Mouse (Mus musculus) embryonic facial prominence, embryonic 14.5 days (tissue): ENCODE measurements around the gene Fah. TPM values are rescaled to one million over a fixed set of nuclear protein-coding genes. Genes with fewer than 3 reads are reported as not detected.

Source experiments
- ATAC-seq: fragments of 200-750 bp; cut with Nextera tagmentation; 2 replicates; pipeline ENCODE4 v1.8.0; 2017; ENCODE audit warnings: low read depth, moderate number of reproducible peaks, moderate TSS enrichment
- DNase-seq: peaks from one replicate; pipeline ENCODE4 v3.0.0-alpha.2; 2015; ENCODE audit warnings: low spot score
- H3K27ac ChIP-seq: fragments of 300-500 bp; sonication (generic); replicated peaks from 2 replicates; pipeline ENCODE4 v1.5.1; 2014; ENCODE audit warnings: low read depth, mild to moderate bottlenecking, low read length, moderate library complexity
- H3K27me3 ChIP-seq: fragments of 300-500 bp; sonication (generic); replicated peaks from 2 replicates; pipeline ENCODE4 v1.6.1; 2014; ENCODE audit warnings: low read length; ENCODE audit not compliant: control insufficient read depth, insufficient read depth
- H3K36me3 ChIP-seq: fragments of 300-500 bp; sonication (generic); 2 replicates; pipeline ENCODE4 v1.6.1; 2014; ENCODE audit warnings: low read length, mixed read lengths; ENCODE audit not compliant: control insufficient read depth, insufficient read depth
- H3K4me1 ChIP-seq: fragments of 300-500 bp; sonication (generic); 2 replicates; pipeline ENCODE4 v1.6.1; 2014; ENCODE audit warnings: antibody characterized with exemption, low read length; ENCODE audit not compliant: control insufficient read depth, insufficient read depth
- H3K4me2 ChIP-seq: fragments of 300-500 bp; sonication (generic); 2 replicates; pipeline ENCODE4 v1.6.1; 2014; ENCODE audit warnings: low read depth, mild to moderate bottlenecking, low read length, moderate library complexity, mixed read lengths
- H3K4me3 ChIP-seq: fragments of 300-500 bp; sonication (generic); 2 replicates; pipeline ENCODE4 v1.5.1; 2014; ENCODE audit warnings: low read depth, mild to moderate bottlenecking, low read length
- H3K9ac ChIP-seq: fragments of 300-500 bp; sonication (generic); 2 replicates; pipeline ENCODE4 v1.6.1; 2014; ENCODE audit warnings: low read depth, mild to moderate bottlenecking, low read length, moderate library complexity, mixed read lengths
- H3K9me3 ChIP-seq: fragments of 300-500 bp; sonication (generic); 2 replicates; pipeline ENCODE4 v1.6.1; 2016; ENCODE audit warnings: low read length; ENCODE audit not compliant: control insufficient read depth
- WGBS: fragments of 180-500 bp; shearing (Covaris S2); extraction: QIAGEN DNeasy Blood & Tissue Kit; methylation state at CpG from one replicate; pipeline ENCODE4 v1.1.7; 2014; 5-methylcytosine and 5-hydroxymethylcytosine counted together
- polyA plus RNA-seq: library from polyadenylated mRNA; unstranded; fragments of >200 nt; fragmentation: Nextera tagmentation; extraction: Ambion mirVana; gene quantifications from 2 replicates; pipeline ENCODE4 v1.2.1, GENCODE M21; 2014

Gene Fah
- polyA plus RNA-seq, 1 experiment from 2014 or later: 7.4 TPM

GRCm38 (mm10) chr7:84557332-84557731, 49.2 kb downstream of the Fah start:
- 57% methylated on average over 3 of the region's 3 CpGs for WGBS
- no peaks in the 10 kb centered on the region for H3K4me1 ChIP-seq
- H3K36me3 ChIP-seq: no peaks in the 10 kb centered on the region
- H3K4me3 ChIP-seq: no peak overlapping the region
- H3K4me2 ChIP-seq: no peak overlapping the region
- H3K9ac ChIP-seq: no peak overlapping the region
- no peaks in the 10 kb centered on the region for H3K9me3 ChIP-seq
- ATAC-seq (no peak), DNase-seq (no peak)
- no peak overlapping the region for H3K27ac ChIP-seq
- no peaks in the 10 kb centered on the region for H3K27me3 ChIP-seq

DNA sequence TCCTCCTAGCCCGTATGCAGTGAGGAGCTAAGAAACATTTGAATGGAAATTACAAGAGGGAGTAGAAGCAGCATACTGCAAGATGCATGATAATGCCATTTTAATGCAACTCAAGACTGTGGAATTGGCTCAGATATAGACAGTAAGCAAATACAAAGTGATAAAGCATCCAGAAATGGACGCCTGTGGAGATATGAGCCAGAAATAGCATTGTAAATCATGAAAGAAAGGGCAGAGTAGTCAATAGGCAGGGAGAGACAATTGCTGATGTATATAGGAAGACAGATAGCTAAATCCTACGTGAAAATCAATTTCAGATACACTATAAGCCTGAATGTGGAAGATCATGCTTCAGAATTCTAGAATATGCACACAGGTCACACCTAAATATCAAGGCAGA, 51.2 kb downstream of the Fah start:
- Histone ChIP-seq H3K9ac (no peak overlapping the region), H3K27me3 (no peaks in the 10 kb centered on the region), H3K4me3 (no peak overlapping the region), H3K27ac (no peak overlapping the region), H3K4me2 (no peak overlapping the region), H3K4me1 (no peaks in the 10 kb centered on the region), H3K9me3 (no peaks in the 10 kb centered on the region), H3K36me3 (no peaks in the 10 kb centered on the region)
- DNase-seq (no peak), ATAC-seq (no peak)
- 77% methylated on average over 3 of the region's 3 CpGs for WGBS

DNA sequence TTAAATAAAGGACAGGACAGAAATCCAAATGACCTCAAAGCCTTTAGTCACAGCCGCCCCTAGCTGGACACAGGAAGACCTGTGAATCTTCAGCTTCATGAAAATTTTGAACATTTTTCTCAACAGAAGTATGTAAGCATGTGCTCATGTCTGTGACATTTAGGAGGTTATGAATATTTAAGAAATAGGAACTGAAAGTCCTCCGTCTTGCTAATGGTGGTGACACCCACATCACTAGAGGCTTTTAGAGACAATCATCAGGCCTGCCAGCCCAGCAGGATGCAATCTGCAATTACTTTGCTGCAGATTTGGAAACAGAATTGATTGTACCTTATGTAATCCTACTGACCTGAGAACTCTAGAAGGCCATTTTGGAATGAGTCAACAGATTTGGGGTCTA, 55.0 kb downstream of the Fah start:
- no peaks in the 10 kb centered on the region for H3K36me3 ChIP-seq
- WGBS: 82% methylated on average over 2 of the region's 2 CpGs
- H3K9ac ChIP-seq: no peak overlapping the region
- no peak overlapping the region for H3K27ac ChIP-seq
- no peaks in the 10 kb centered on the region for H3K9me3 ChIP-seq
- no peaks in the 10 kb centered on the region for H3K4me1 ChIP-seq
- no peaks in the 10 kb centered on the region for H3K27me3 ChIP-seq
- DNase-seq: no peak
- no peak overlapping the region for H3K4me3 ChIP-seq
- H3K4me2 ChIP-seq: no peak overlapping the region
- ATAC-seq: no peak

DNA sequence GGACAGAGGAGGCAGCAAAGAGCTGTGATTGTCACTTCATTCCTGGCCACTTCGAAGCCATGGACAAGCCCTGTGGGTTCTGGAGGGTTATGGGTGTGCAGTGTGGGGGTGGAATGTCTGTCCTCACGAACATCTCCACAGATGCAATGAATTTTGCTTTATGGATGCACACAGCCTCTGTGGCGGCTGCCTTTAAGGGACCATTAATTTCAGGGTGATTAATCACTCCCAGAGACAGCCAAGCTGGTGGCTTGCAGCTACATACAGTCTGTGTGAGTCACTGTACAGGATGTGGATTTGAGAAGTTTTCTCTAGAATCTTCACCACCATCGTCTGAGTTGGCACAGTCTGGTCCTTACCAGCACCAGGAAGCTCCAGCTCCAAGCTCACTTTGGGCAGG, 59.9 kb downstream of the Fah start:
- WGBS: 71% methylated on average over 4 of the region's 4 CpGs
- no peaks in the 10 kb centered on the region for H3K36me3 ChIP-seq
- no peak overlapping the region for H3K4me2 ChIP-seq
- no peaks in the 10 kb centered on the region for H3K4me1 ChIP-seq
- H3K27me3 ChIP-seq: no peaks in the 10 kb centered on the region
- H3K9ac ChIP-seq: no peak overlapping the region
- no peak overlapping the region for H3K27ac ChIP-seq
- no peak for ATAC-seq
- H3K4me3 ChIP-seq: no peak overlapping the region
- no peaks in the 10 kb centered on the region for H3K9me3 ChIP-seq
- DNase-seq: no peak

DNA sequence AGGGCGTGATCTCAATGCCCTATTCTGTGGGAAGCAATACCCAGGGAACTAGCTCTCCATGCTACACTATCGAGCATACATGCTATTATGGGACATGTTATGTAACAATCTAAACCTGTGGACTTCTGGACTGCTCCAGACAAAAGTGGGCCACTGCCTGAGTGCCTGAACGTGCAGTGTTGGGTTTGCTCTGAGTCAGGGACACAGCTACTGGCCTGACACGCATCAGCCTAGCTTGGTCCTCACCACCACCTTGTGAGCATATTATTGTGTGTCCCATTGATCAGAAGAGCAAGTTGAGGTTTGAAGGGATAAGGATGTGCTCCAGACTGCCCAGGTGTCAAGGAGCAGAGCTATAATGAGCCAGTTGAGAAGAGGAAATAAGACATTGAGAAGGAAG, 61.6 kb downstream of the Fah start:
- Histone ChIP-seq H3K4me1 (no peaks in the 10 kb centered on the region), H3K27ac (no peak overlapping the region), H3K9ac (no peak overlapping the region), H3K4me2 (no peak overlapping the region), H3K4me3 (no peak overlapping the region), H3K27me3 (no peaks in the 10 kb centered on the region), H3K9me3 (no peaks in the 10 kb centered on the region), H3K36me3 (no peaks in the 10 kb centered on the region)
- DNase-seq: no peak
- 78% methylated on average over 4 of the region's 4 CpGs for WGBS
- no peak for ATAC-seq

Other genes starting within 250 kb of the Fah start
- gene Arnt2, start 196.5 kb downstream of the Fah start, polyA plus RNA-seq: 7.6 and 9.3 TPM in 2 replicates
- gene Gm2115, start 77.8 kb downstream of the Fah start, polyA plus RNA-seq: 1.3 and 1.4 TPM in 2 replicates
- 149 and 179 TPM in 2 replicates for gene Zfand6, start 83.2 kb upstream of the Fah start, polyA plus RNA-seq
- gene Olfr291, start 246.8 kb upstream of the Fah start, polyA plus RNA-seq: 0.17 TPM in 1 of 2 replicates, not detected in the other